Mouse (Mus musculus): ENCODE results near the gene Fbf1. TPM values are rescaled to one million over a fixed set of nuclear protein-coding genes. Genes with fewer than 3 reads are reported as not detected.

Fbf1 gene
- 133 and 144 TPM in 2 replicates for polyA plus RNA-seq (2012; rRNA removed)

GRCm38 (mm10) chr11:116167884-116168439 is at the start of gene Fbf1:
TSS of gene Fbf1 (minus strand) at chr11:116168166.

GRCm38 (mm10) chr11:116198639-116199531 is 30.9 kb upstream of the Fbf1 start, which contains the start of the genes Ten1 and Acox1:
TSS of gene Ten1 (plus strand) at chr11:116198855.
TSS of gene Acox1 (minus strand) at chr11:116199045.

GRCm38 (mm10) chr11:116138468-116139138 is 29.4 kb downstream of the Fbf1 start, which contains the start of gene Mrpl38:
TSS of gene Mrpl38 (minus strand) at chr11:116138868.

GRCm38 (mm10) chr11:116130488-116131205 is 37.3 kb downstream of the Fbf1 start, which contains the start of gene Trim65:
TSS of gene Trim65 (minus strand) at chr11:116131128.

GRCm38 (mm10) chr11:116127156-116127980 is 40.6 kb downstream of the Fbf1 start, which contains the start of gene Trim47:
TSS of gene Trim47 (minus strand) at chr11:116127210.

Other genes starting within 250 kb of the Fbf1 start
- 64.1 and 68.2 TPM in 2 replicates for gene Sap30bp, start 234.9 kb downstream of the Fbf1 start, polyA plus RNA-seq (2012; rRNA removed)
- gene Recql5, start 234.7 kb downstream of the Fbf1 start, polyA plus RNA-seq (2012; rRNA removed): 31.3 TPM in 2 replicates
- 0.79 and 2.7 TPM in 2 replicates for gene Itgb4, start 193.5 kb downstream of the Fbf1 start, polyA plus RNA-seq (2012; rRNA removed)
- 39.2 and 49.6 TPM in 2 replicates for gene Galk1, start 155.4 kb downstream of the Fbf1 start, polyA plus RNA-seq (2012; rRNA removed)
- 1,147 and 1,200 TPM in 2 replicates for gene H3f3b, start 140.2 kb downstream of the Fbf1 start, polyA plus RNA-seq (2012; rRNA removed)
- gene Unk, start 137.8 kb downstream of the Fbf1 start, polyA plus RNA-seq (2012; rRNA removed): 70.9 and 74.5 TPM in 2 replicates
- 1.0 and 1.2 TPM in 2 replicates for gene Unc13d, start 90.2 kb downstream of the Fbf1 start, polyA plus RNA-seq (2012; rRNA removed)
- gene Wbp2, start 81.2 kb downstream of the Fbf1 start, polyA plus RNA-seq (2012; rRNA removed): 124 and 132 TPM in 2 replicates
- 4.3 and 7.9 TPM in 2 replicates for gene Trim47, start 41.0 kb downstream of the Fbf1 start, polyA plus RNA-seq (2012; rRNA removed)
- 2.4 and 2.7 TPM in 2 replicates for gene Trim65, start 37.0 kb downstream of the Fbf1 start, polyA plus RNA-seq (2012; rRNA removed)
- 49.6 and 52.6 TPM in 2 replicates for gene Mrpl38, start 29.3 kb downstream of the Fbf1 start, polyA plus RNA-seq (2012; rRNA removed)
- 52.9 and 56.6 TPM in 2 replicates for gene Ten1, start 30.7 kb upstream of the Fbf1 start, polyA plus RNA-seq (2012; rRNA removed)
- gene Acox1, start 30.9 kb upstream of the Fbf1 start, polyA plus RNA-seq (2012; rRNA removed): 61.4 and 65.4 TPM in 2 replicates
- 0.39 and 1.1 TPM in 2 replicates for gene Evpl, start 69.9 kb upstream of the Fbf1 start, polyA plus RNA-seq (2012; rRNA removed)
- 80.7 and 81.7 TPM in 2 replicates for gene Srp68, start 106.1 kb upstream of the Fbf1 start, polyA plus RNA-seq (2012; rRNA removed)
- gene Galr2, start 112.8 kb upstream of the Fbf1 start, polyA plus RNA-seq (2012; rRNA removed): 0.12 and 0.24 TPM in 2 replicates
- 88.3 and 89.3 TPM in 2 replicates for gene Exoc7, start 139.1 kb upstream of the Fbf1 start, polyA plus RNA-seq (2012; rRNA removed)
- gene Foxj1, start 167.2 kb upstream of the Fbf1 start, polyA plus RNA-seq (2012; rRNA removed): 17.2 and 18.3 TPM in 2 replicates
- 65.3 and 65.5 TPM in 2 replicates for gene Rnf157, start 244.9 kb upstream of the Fbf1 start, polyA plus RNA-seq (2012; rRNA removed)

All from central nervous system, embryonic 14 days (tissue).